In genomic region chr14:85942792-85943191, GRCm38 (mm10) we compare ENCODE assay signal across 16 mouse cellular contexts.
"Had no signal": no experiment of that assay in that cellular context is flagged by ENCODE, and none has a peak within 500 bp of the region (broad histone marks: within the 10 kb centered on the region; RNA-seq: fewer than 3 reads in every experiment).

No protein-coding gene starts in this region.

- H3K27ac ChIP-seq: neural tube, embryonic 13.5 days; neural tube, embryonic 15.5 days; stomach, embryonic 15.5 days; stomach, postnatal 0 days had no signal

- H3K36me3 ChIP-seq: neural tube, embryonic 13.5 days; neural tube, embryonic 15.5 days; stomach, embryonic 15.5 days had no signal

- H3K9me3 ChIP-seq: neural tube, embryonic 13.5 days; neural tube, embryonic 15.5 days; stomach, embryonic 15.5 days had no signal

- H3K4me1 ChIP-seq: neural tube, embryonic 13.5 days; neural tube, embryonic 15.5 days; stomach, embryonic 15.5 days had no signal

- H3K9ac ChIP-seq: neural tube, embryonic 13.5 days; neural tube, embryonic 15.5 days; stomach, embryonic 15.5 days had no signal

- H3K4me3 ChIP-seq: neural tube, embryonic 13.5 days; neural tube, embryonic 15.5 days; stomach, embryonic 15.5 days had no signal

- H3K27me3 ChIP-seq: neural tube, embryonic 13.5 days; neural tube, embryonic 15.5 days; stomach, embryonic 15.5 days had no signal

- H3K4me2 ChIP-seq: neural tube, embryonic 13.5 days; neural tube, embryonic 15.5 days; stomach, embryonic 15.5 days had no signal

- DNase-seq: retina, postnatal 1 day; right cerebral cortex, adult 18-20 months; right cerebral cortex, postnatal 14 days; right cerebral cortex, postnatal 25 days; right cerebral cortex, postnatal 4 days; spleen, adult 18-20 months; thymus, adult 18-20 months; thymus, adult 2 months; thymus, postnatal 14 days; thymus, postnatal 25 days; thymus, postnatal 36 days; thymus, postnatal 4 days had no signal
